In genomic region chr1:86742896-86743295, GRCm38 (mm10) we compare ENCODE assay signal across 29 mouse cellular contexts. TPM values are rescaled to one million over a fixed set of nuclear protein-coding genes. Genes with fewer than 3 reads are reported as not detected.
DNase-seq lines count a peak whose midpoint lies in the region; ATAC-seq lines count a peak whose summit lies in the region.
"Had no signal": no experiment of that assay in that cellular context is flagged by ENCODE, and none has a peak within 500 bp of the region (broad histone marks: within the 10 kb centered on the region; RNA-seq: fewer than 3 reads in every experiment).

No protein-coding gene starts in this region.

- H3K4me2 ChIP-seq in embryonic facial prominence, embryonic 14.5 days (ENCODE audit: low read depth, low read length) = no peak overlapping the region
- H3K4me2 ChIP-seq: embryonic facial prominence, embryonic 13.5 days; forebrain, embryonic 13.5 days; heart, embryonic 12.5 days; heart, embryonic 15.5 days; hindbrain, embryonic 13.5 days; intestine, embryonic 15.5 days had no signal

- no peak overlapping the region for H3K27ac ChIP-seq in embryonic facial prominence, embryonic 14.5 days (replicated peaks; ENCODE audit: low read depth, low read length)
- H3K27ac ChIP-seq in embryonic facial prominence, embryonic 10.5 days (replicated peaks) = no peak overlapping the region
- H3K27ac ChIP-seq: embryonic facial prominence, embryonic 13.5 days; forebrain, embryonic 10.5 days; forebrain, embryonic 13.5 days; heart, embryonic 15.5 days; hindbrain, embryonic 10.5 days; hindbrain, embryonic 13.5 days; intestine, embryonic 15.5 days had no signal

- peak; percentile 69 for DNase-seq in embryonic facial prominence, embryonic 14.5 days (ENCODE audit: low spot score)
- no peak for DNase-seq in embryonic facial prominence, embryonic 10.5 days (ENCODE audit: low spot score)
- DNase-seq in retina, postnatal 1 day = peak; percentile 2
- no peak for DNase-seq in retina, embryonic 14.5 days (ENCODE audit: low spot score)
- peak; percentile 10 for DNase-seq in brain, adult 2 months (ENCODE audit: low read depth, low spot score)
- no peak for DNase-seq in lung, postnatal 14 days
- no peak for DNase-seq in urinary bladder, postnatal 10 days (ENCODE audit: low spot score)
- DNase-seq: adrenal gland, adult 2 months; adrenal gland, postnatal 14 days; B cell, adult 2 months; cerebellum, adult 18-20 months; cerebellum, adult 9-10 months; cerebellum, postnatal 14 days; forebrain, postnatal 0 days; gastrocnemius, postnatal 25 days; heart, adult 18-20 months; heart, postnatal 10 days; heart, postnatal 36 days had no signal

- H3K4me1 ChIP-seq in embryonic facial prominence, embryonic 14.5 days (ENCODE audit: control insufficient read depth, insufficient read depth, low read length) = no peaks in the 10 kb centered on the region
- no peaks in the 10 kb centered on the region for H3K4me1 ChIP-seq in embryonic facial prominence, embryonic 10.5 days
- H3K4me1 ChIP-seq: forebrain, embryonic 10.5 days; heart, embryonic 12.5 days; heart, embryonic 15.5 days; hindbrain, embryonic 10.5 days; hindbrain, embryonic 13.5 days; intestine, embryonic 15.5 days had no signal

- WGBS in embryonic facial prominence, embryonic 14.5 days = 48% methylated on average over 3 of the region's 3 CpGs
- WGBS in embryonic facial prominence, embryonic 10.5 days = 68% methylated on average over 3 of the region's 3 CpGs

- H3K36me3 ChIP-seq in embryonic facial prominence, embryonic 14.5 days (ENCODE audit: control insufficient read depth, insufficient read depth, low read length) = peaks cover 27% of the 10 kb centered on the region
- H3K36me3 ChIP-seq in embryonic facial prominence, embryonic 10.5 days (replicated peaks) = peaks cover 34% of the 10 kb centered on the region
- H3K36me3 ChIP-seq: intestine, embryonic 15.5 days had no signal

- no peak overlapping the region for H3K9ac ChIP-seq in embryonic facial prominence, embryonic 14.5 days (ENCODE audit: low read depth, low read length)
- H3K9ac ChIP-seq: embryonic facial prominence, embryonic 13.5 days; forebrain, embryonic 13.5 days; forebrain, postnatal 0 days; heart, embryonic 12.5 days; heart, embryonic 15.5 days; hindbrain, embryonic 13.5 days; intestine, embryonic 15.5 days had no signal

- ATAC-seq in embryonic facial prominence, embryonic 14.5 days (ENCODE audit: low read depth) = no peak
- ATAC-seq: forebrain, embryonic 13.5 days; forebrain, postnatal 0 days; hindbrain, embryonic 16.5 days; intestine, embryonic 15.5 days had no signal

- no peak overlapping the region for H3K4me3 ChIP-seq in embryonic facial prominence, embryonic 14.5 days (ENCODE audit: low read depth, low read length)
- no peak overlapping the region for H3K4me3 ChIP-seq in embryonic facial prominence, embryonic 10.5 days
- H3K4me3 ChIP-seq: embryonic facial prominence, embryonic 13.5 days; forebrain, embryonic 10.5 days; forebrain, embryonic 13.5 days; heart, embryonic 12.5 days; heart, embryonic 15.5 days; hindbrain, embryonic 10.5 days; hindbrain, embryonic 13.5 days; intestine, embryonic 15.5 days had no signal

- no peaks in the 10 kb centered on the region for H3K9me3 ChIP-seq in embryonic facial prominence, embryonic 14.5 days (ENCODE audit: control insufficient read depth, low read length)
- H3K9me3 ChIP-seq in embryonic facial prominence, embryonic 10.5 days = no peaks in the 10 kb centered on the region
- H3K9me3 ChIP-seq: embryonic facial prominence, embryonic 13.5 days; forebrain, embryonic 10.5 days; forebrain, embryonic 13.5 days; G1E; heart, embryonic 12.5 days; heart, embryonic 15.5 days; hindbrain, embryonic 10.5 days; hindbrain, embryonic 13.5 days; intestine, embryonic 15.5 days had no signal

- H3K27me3 ChIP-seq in embryonic facial prominence, embryonic 14.5 days (replicated peaks; ENCODE audit: control insufficient read depth, insufficient read depth, low read length) = no peaks in the 10 kb centered on the region
- H3K27me3 ChIP-seq in embryonic facial prominence, embryonic 10.5 days (replicated peaks; ENCODE audit: low read depth, poor library complexity, severe bottlenecking) = no peaks in the 10 kb centered on the region
- H3K27me3 ChIP-seq: CH12.LX; embryonic facial prominence, embryonic 13.5 days; forebrain, embryonic 13.5 days; heart, embryonic 12.5 days; heart, embryonic 15.5 days; hindbrain, embryonic 13.5 days; intestine, embryonic 15.5 days had no signal

RNA-seq across cellular contexts. Expression of gene Dis3l2, which starts 39.3 kb away (rescaled TPM):
- polyA plus RNA-seq in embryonic facial prominence, embryonic 14.5 days (2014; fragmentation: Nextera tagmentation; extraction: Ambion mirVana) = 21.2 and 22.4 TPM in 2 replicates
- polyA plus RNA-seq in embryonic facial prominence, embryonic 10.5 days (2016; fragmentation: Nextera tagmentation; extraction: Ambion mirVana) = 32.1 and 34.3 TPM in 2 replicates

Comparison
In these comparisons a context has a peak if more than half of its experiments do, and no peak if none do; other contexts are left out.
1. DNase-seq: peak in embryonic facial prominence, embryonic 14.5 days (single experiment), retina, postnatal 1 day (single experiment) and brain, adult 2 months (single experiment); none in embryonic facial prominence, embryonic 10.5 days (single experiment), retina, embryonic 14.5 days (single experiment), lung, postnatal 14 days (single experiment) and urinary bladder, postnatal 10 days (single experiment).